Mouse (Mus musculus) small intestine, adult 2 months (tissue): ENCODE measurements at regions not wholly inside any gene's neighbourhood (a gene's known extent, or its start where the extent isn't known, plus 50 kb on each side); places are given as distances from the start of the nearest gene placed in this dataset.

Source experiments
- CTCF ChIP-seq: fragments of 200-500 bp; IDR thresholded peaks from 2 replicates; pipeline ENCODE4 v1.5.1; 2012; ENCODE audit warnings: low read depth, mild to moderate bottlenecking, control low read depth, inconsistent platforms, low read length, moderate library complexity, mixed read lengths; ENCODE audit not compliant: insufficient replicate concordance, insufficient read length; ENCODE audit errors: extremely low read depth
- POLR2A ChIP-seq: fragments of 200-500 bp; IDR thresholded peaks from 2 replicates; pipeline ENCODE4 v1.6.1; 2012; ENCODE audit warnings: low read depth, mild to moderate bottlenecking, control low read depth, inconsistent platforms, low read length, moderate library complexity

GRCm38 (mm10) chr9:35363936-35364335, 57.0 kb upstream of the Cdon start:
- no peak for TF ChIP-seq CTCF
- no peak for TF ChIP-seq POLR2A
